Mouse (Mus musculus) MEL (cell line): ENCODE data around the gene H2-Eb1. TPM values are rescaled to one million over a fixed set of nuclear protein-coding genes. Genes with fewer than 3 reads are reported as not detected.

Experiments used
- DNase-seq: peaks from one replicate; pipeline ENCODE4 v3.0.0; 2011; ENCODE audit warnings: low read depth, low spot score
- H3K27ac ChIP-seq: 2 replicates; pipeline ENCODE4 v1.5.1; 2012; ENCODE audit warnings: low read depth, mild to moderate bottlenecking, control low read depth, low read length, moderate library complexity; ENCODE audit not compliant: control insufficient read depth
- H3K27me3 ChIP-seq, 2 experiments: fragments of 150-350 bp in 1 of 2; sonication (generic) in 1 of 2; 2 replicates each; pipeline ENCODE4 v1.6.1; 2012; ENCODE audit warnings: low read length in 2 of 2, mild to moderate bottlenecking in 2 of 2, improper control_type of control experiment in 1 of 2, moderate library complexity in 1 of 2; ENCODE audit not compliant: insufficient read depth in 2 of 2, control insufficient read depth in 1 of 2
- H3K36me3 ChIP-seq, 2 experiments: 2 replicates each; pipeline ENCODE4 v1.6.1; 2012 to 2014; ENCODE audit warnings: low read length in 2 of 2, improper control_type of control experiment in 1 of 2, inconsistent platforms in 1 of 2, mild to moderate bottlenecking in 1 of 2; ENCODE audit not compliant: insufficient read depth in 2 of 2, control insufficient read depth in 1 of 2
- H3K4me1 ChIP-seq, 2 experiments: fragments of 150-350 bp in 1 of 2; sonication (generic) in 1 of 2; 2 replicates each; pipeline ENCODE4 v1.6.1; 2012; ENCODE audit warnings: low read length in 2 of 2, improper control_type of control experiment in 1 of 2, mild to moderate bottlenecking in 1 of 2; ENCODE audit not compliant: insufficient read depth in 2 of 2, control insufficient read depth in 1 of 2
- H3K4me3 ChIP-seq, 2 experiments: fragments of 150-350 bp in 1 of 2; sonication (generic) in 1 of 2; 2 replicates each; pipeline ENCODE4 v1.5.1; 2012; ENCODE audit warnings: low read depth in 2 of 2, low read length in 2 of 2, mild to moderate bottlenecking in 2 of 2, moderate library complexity in 2 of 2, control low read depth in 1 of 2, improper control_type of control experiment in 1 of 2; ENCODE audit not compliant: control insufficient read depth in 1 of 2, insufficient read depth in 1 of 2
- H3K79me2 ChIP-seq: 2 replicates; pipeline ENCODE4 v1.6.1; 2012; ENCODE audit warnings: mild to moderate bottlenecking, low read length, moderate library complexity; ENCODE audit not compliant: control insufficient read depth, poor library complexity, insufficient read depth
- H3K9ac ChIP-seq: 2 replicates; pipeline ENCODE4 v1.6.1; 2012; ENCODE audit warnings: low read depth, mild to moderate bottlenecking, control low read depth, low read length, moderate library complexity; ENCODE audit not compliant: control insufficient read depth, poor library complexity, severe bottlenecking
- H3K9me3 ChIP-seq: fragments of 150-350 bp; sonication (generic); replicated peaks from 2 replicates; pipeline ENCODE4 v1.6.1; 2012; ENCODE audit warnings: mild to moderate bottlenecking, low read length, improper control_type of control experiment, moderate library complexity; ENCODE audit not compliant: insufficient read depth
- CHD2 ChIP-seq: IDR thresholded peaks from 2 replicates; pipeline ENCODE4 v1.6.1; 2011; ENCODE audit warnings: low read length, improper control_type of control experiment
- CTCF ChIP-seq, 3 experiments: IDR thresholded peaks in 2 of 3; conservative IDR thresholded peaks in 1 of 3; 2 replicates each; pipeline ENCODE4 v1.5.1; 2011 to 2012; ENCODE audit warnings: low read length in 3 of 3, low read depth in 2 of 3, mild to moderate bottlenecking in 2 of 3, improper control_type of control experiment in 1 of 3, inconsistent platforms in 1 of 3, mixed read lengths in 1 of 3, moderate library complexity in 1 of 3; ENCODE audit not compliant: control insufficient read depth in 1 of 3, insufficient read depth in 1 of 3, poor library complexity in 1 of 3, severe bottlenecking in 1 of 3
- E2F4 ChIP-seq: IDR thresholded peaks from 2 replicates; pipeline ENCODE4 v1.6.1; 2011; ENCODE audit warnings: low read depth, low read length, improper control_type of control experiment, borderline replicate concordance
- ELF1 ChIP-seq: IDR thresholded peaks from 2 replicates; pipeline ENCODE4 v1.6.1; 2014; ENCODE audit warnings: low read depth, mild to moderate bottlenecking, inconsistent platforms, low read length, improper control_type of control experiment, moderate library complexity
- GATA1 ChIP-seq: IDR thresholded peaks from 2 replicates; pipeline ENCODE4 v1.6.1; 2011; ENCODE audit warnings: low read depth, low read length, improper control_type of control experiment
- KAT2A ChIP-seq: conservative IDR thresholded peaks from 2 replicates; pipeline ENCODE4 v1.6.1; 2012; ENCODE audit warnings: low read depth, low read length, improper control_type of control experiment, inconsistent platforms
- MAFK ChIP-seq: IDR thresholded peaks from 2 replicates; pipeline ENCODE4 v1.6.1; 2011; ENCODE audit warnings: low read depth, mild to moderate bottlenecking, low read length, improper control_type of control experiment, borderline replicate concordance
- MAZ ChIP-seq: IDR thresholded peaks from 2 replicates; pipeline ENCODE4 v1.6.1; 2012; ENCODE audit warnings: low read depth, mild to moderate bottlenecking, inconsistent platforms, low read length, improper control_type of control experiment
- MXI1 ChIP-seq: IDR thresholded peaks from 2 replicates; pipeline ENCODE4 v1.6.1; 2011; ENCODE audit warnings: mild to moderate bottlenecking, low read depth, low read length, improper control_type of control experiment
- POLR2AphosphoS5 ChIP-seq: IDR thresholded peaks from 2 replicates; pipeline ENCODE4 v1.6.1; 2012; ENCODE audit warnings: low read depth, borderline replicate concordance, mild to moderate bottlenecking, inconsistent platforms, low read length, moderate library complexity, mixed read lengths
- TCF12 ChIP-seq: IDR thresholded peaks from 2 replicates; pipeline ENCODE4 v1.6.1; 2014; ENCODE audit warnings: low read depth, mild to moderate bottlenecking, inconsistent platforms, low read length, improper control_type of control experiment, moderate library complexity
- UBTF ChIP-seq: IDR thresholded peaks from 2 replicates; pipeline ENCODE4 v1.6.1; 2012; ENCODE audit warnings: low read depth, mild to moderate bottlenecking, inconsistent platforms, low read length, improper control_type of control experiment, moderate library complexity, borderline replicate concordance; ENCODE audit not compliant: insufficient read depth
- USF1 ChIP-seq: IDR thresholded peaks from 2 replicates; pipeline ENCODE4 v1.6.1; 2014; ENCODE audit warnings: low read depth, mild to moderate bottlenecking, inconsistent platforms, low read length, improper control_type of control experiment, moderate library complexity
- ZC3H11A ChIP-seq: IDR thresholded peaks from 2 replicates; pipeline ENCODE4 v1.6.1; 2012; ENCODE audit warnings: low read depth, mild to moderate bottlenecking, inconsistent platforms, low read length, improper control_type of control experiment
- polyA plus RNA-seq, 2 experiments: library from polyadenylated mRNA; stranded (reverse) in 1 of 2; unstranded in 1 of 2; fragments of >175 nt in 1 of 2; fragments of >200 nt in 1 of 2; gene quantifications; 2 replicates each; pipeline versions ENCODE4 v1.2.1 to v1.2.4; 2012; ENCODE audit warnings: low replicate concordance in 2 of 2, low read depth in 1 of 2; ENCODE audit not compliant: insufficient read length in 2 of 2, insufficient read depth in 1 of 2, missing spikeins in 1 of 2
- total RNA-seq: library from RNA; depleted of rRNA; stranded (reverse); fragments of 300-350 nt; gene quantifications from 2 replicates; pipeline ENCODE4 v1.2.3, GENCODE M21; 2012

The H2-Eb1 gene
- total and polyA plus RNA-seq, 3 experiments = 0.07 to 0.15 TPM; not detected in 1

GRCm38 (mm10) chr17:34345486-34345885 lies 39.8 kb downstream of the H2-Eb1 start:
- no peak for DNase-seq
- peaks cover 0 to 2% of the 10 kb centered on the region in 2 experiments; a peak in 1 of 4 replicates for H3K4me1 ChIP-seq
- H3K79me2 ChIP-seq = no peaks in the 10 kb centered on the region
- H3K4me3 ChIP-seq = no peak overlapping the region
- no peak for TF ChIP-seq E2F4
- no peak for TF ChIP-seq UBTF
- TF ChIP-seq MXI1 = no peak
- no peak for TF ChIP-seq CHD2
- no peak for TF ChIP-seq MAFK
- TF ChIP-seq MAZ = no peak
- TF ChIP-seq GATA1 = no peak
- no peak for TF ChIP-seq ZC3H11A
- no peak for TF ChIP-seq CTCF (IDR thresholded peaks at IDR 0.05 in 2 of 3, conservative IDR thresholded peaks at IDR 0.05 in 1 of 3; ENCODE audit: control insufficient read depth in 1 of 3, insufficient read depth in 1 of 3, low read depth in 2 of 3, low read length in 3 of 3, poor library complexity in 1 of 3, severe bottlenecking in 1 of 3)
- no peak for TF ChIP-seq USF1
- TF ChIP-seq POLR2AphosphoS5 = no peak
- no peak overlapping the region for H3K27ac ChIP-seq
- no peaks in the 10 kb centered on the region for H3K9me3 ChIP-seq
- H3K9ac ChIP-seq = no peak overlapping the region
- H3K27me3 ChIP-seq = peaks cover 1 to 2% of the 10 kb centered on the region in 2 experiments; a peak in 2 of 4 replicates
- no peaks in the 10 kb centered on the region for H3K36me3 ChIP-seq

- no peak for DNase-seq
- Histone ChIP-seq H3K4me3 (no peak overlapping the region), H3K9me3 (no peaks in the 10 kb centered on the region), H3K9ac (no peak overlapping the region), H3K79me2 (no peaks in the 10 kb centered on the region), H3K36me3 (no peaks in the 10 kb centered on the region), H3K4me1 (peaks cover 0 to 2% of the 10 kb centered on the region in 2 experiments; a peak in 1 of 4 replicates), H3K27me3 (peaks cover 1 to 2% of the 10 kb centered on the region in 2 experiments; a peak in 2 of 4 replicates), H3K27ac (no peak overlapping the region)
- TF ChIP-seq GATA1 = no peak
- TF ChIP-seq POLR2AphosphoS5 = no peak
- TF ChIP-seq TCF12 = no peak
These were observed 40.4 kb downstream of the H2-Eb1 start for GRCm38 (mm10) chr17:34346041-34346440.

DNA sequence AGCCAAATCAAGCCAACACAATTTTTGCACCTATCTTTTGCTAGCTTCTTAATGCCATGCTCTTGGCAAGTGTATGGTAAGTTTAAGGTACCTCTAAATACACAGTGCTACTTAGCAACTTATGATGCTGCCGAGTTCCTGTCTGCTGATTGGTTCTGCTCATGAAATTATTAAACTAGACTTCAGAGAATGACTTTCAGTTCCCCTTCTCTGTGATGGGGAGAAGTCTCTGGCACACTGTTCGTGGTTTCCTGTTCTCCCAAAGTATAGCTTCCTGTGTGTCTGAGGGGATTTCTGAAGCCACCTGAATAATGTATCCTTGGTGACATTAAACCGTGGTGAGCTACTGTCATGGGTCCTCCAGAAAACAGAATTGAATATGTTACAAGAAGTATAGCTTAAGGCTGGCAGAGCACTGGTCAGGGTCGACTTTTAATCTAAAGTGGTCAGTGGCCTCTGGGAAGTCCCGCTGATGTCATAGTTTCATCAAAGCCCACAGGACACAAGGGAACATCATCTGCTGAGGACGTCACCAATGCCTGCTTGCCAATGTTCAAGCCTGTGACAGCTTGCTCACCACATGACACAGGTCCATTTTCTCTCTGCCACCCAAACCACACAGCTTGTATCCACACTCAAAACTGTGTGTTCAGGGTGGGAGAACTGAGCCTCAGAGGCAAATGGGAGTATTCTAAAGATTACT lies 42.1 kb downstream of the H2-Eb1 start:
- Histone ChIP-seq H3K9me3 (no peaks in the 10 kb centered on the region), H3K79me2 (no peaks in the 10 kb centered on the region), H3K27me3 (peaks cover 0 to 2% of the 10 kb centered on the region in 2 experiments; a peak in 2 of 4 replicates), H3K27ac (no peak overlapping the region), H3K36me3 (no peaks in the 10 kb centered on the region), H3K9ac (no peak overlapping the region), H3K4me1 (peaks cover 0 to 2% of the 10 kb centered on the region in 2 experiments; a peak in 1 of 4 replicates), H3K4me3 (no peak overlapping the region)
- TF ChIP-seq CHD2 (peak; percentile 86), KAT2A (no peak), ELF1 (no peak)
- DNase-seq = peak; percentile 64
